Mouse (Mus musculus) right cerebral cortex, postnatal 4 days (tissue): Measurements from ENCODE around the gene Etl4.

Experiments
- DNase-seq: peaks from one replicate; pipeline ENCODE4 v3.0.0-alpha.2; 2022

Etl4 gene

GRCm38 (mm10) chr2:19909171-19909899 lies at the start of gene Etl4:
Gene Etl4, plus strand, starts transcription at chr2:19909780.
- peak; percentile 86 for DNase-seq

GRCm38 (mm10) chr2:19869167-19869566 lies 40.4 kb upstream of the Etl4 start:
- DNase-seq: no peak

- DNase-seq: no peak
These were observed 37.7 kb upstream of the Etl4 start for GRCm38 (mm10) chr2:19871881-19872280.

- no peak for DNase-seq
These were observed 18.7 kb upstream of the Etl4 start for GRCm38 (mm10) chr2:19890875-19891274.

- peak; percentile 26 for DNase-seq
These were observed 560 bp downstream of the Etl4 start for GRCm38 (mm10) chr2:19909900-19910780.

GRCm38 (mm10) chr2:19910781-19911175 lies 1.2 kb downstream of the Etl4 start:
- no peak for DNase-seq

- peak; percentile 56 for DNase-seq
These were observed 9.6 kb downstream of the Etl4 start for GRCm38 (mm10) chr2:19919190-19919589.

GRCm38 (mm10) chr2:19930009-19930408 lies 20.4 kb downstream of the Etl4 start:
- DNase-seq: no peak

GRCm38 (mm10) chr2:19933836-19934235 lies 24.3 kb downstream of the Etl4 start:
- DNase-seq: no peak

GRCm38 (mm10) chr2:19945205-19945604 lies 35.6 kb downstream of the Etl4 start:
- no peak for DNase-seq

GRCm38 (mm10) chr2:19953028-19953427 lies 43.4 kb downstream of the Etl4 start:
- no peak for DNase-seq

GRCm38 (mm10) chr2:19966445-19966844 lies 56.9 kb downstream of the Etl4 start:
- DNase-seq: no peak

GRCm38 (mm10) chr2:20037671-20038070 lies 128.1 kb downstream of the Etl4 start:
- no peak for DNase-seq

- DNase-seq: no peak
These were observed 162.8 kb downstream of the Etl4 start for GRCm38 (mm10) chr2:20072377-20072776.

- DNase-seq: no peak
These were observed 166.7 kb downstream of the Etl4 start for GRCm38 (mm10) chr2:20076118-20076796.

- no peak for DNase-seq
These were observed 175.2 kb downstream of the Etl4 start for GRCm38 (mm10) chr2:20084781-20085180.

- no peak for DNase-seq
These were observed 195.9 kb downstream of the Etl4 start for GRCm38 (mm10) chr2:20105456-20105855.

- DNase-seq: no peak
These were observed 202.1 kb downstream of the Etl4 start for GRCm38 (mm10) chr2:20111703-20112102.

GRCm38 (mm10) chr2:20125914-20126313 lies 216.3 kb downstream of the Etl4 start:
- no peak for DNase-seq

- DNase-seq: no peak
These were observed 222.2 kb downstream of the Etl4 start for GRCm38 (mm10) chr2:20131792-20132191.

- no peak for DNase-seq
These were observed 228.8 kb downstream of the Etl4 start for GRCm38 (mm10) chr2:20138426-20138825.

- no peak for DNase-seq
These were observed 235.8 kb downstream of the Etl4 start for GRCm38 (mm10) chr2:20145368-20145767.

GRCm38 (mm10) chr2:20167073-20167472 lies 257.5 kb downstream of the Etl4 start:
- DNase-seq: no peak
